Mouse (Mus musculus) limb, embryonic 13.5 days (tissue): ENCODE data around the gene Apol6. TPM values are rescaled to one million over a fixed set of nuclear protein-coding genes. Genes with fewer than 3 reads are reported as not detected.

Experiments used
- ATAC-seq: fragments of 200-750 bp; cut with Nextera tagmentation; 2 replicates; pipeline ENCODE4 v1.8.0; 2017; ENCODE audit warnings: low read depth, moderate number of reproducible peaks, moderate TSS enrichment; ENCODE audit not compliant: low FRiP score
- H3K27ac ChIP-seq: fragments of 300-500 bp; sonication (generic); 2 replicates; pipeline ENCODE4 v1.5.1; 2015; ENCODE audit warnings: inconsistent platforms, mild to moderate bottlenecking, moderate library complexity
- H3K27me3 ChIP-seq: fragments of 300-500 bp; sonication (generic); 2 replicates; pipeline ENCODE4 v1.6.1; 2015; ENCODE audit warnings: mild to moderate bottlenecking, inconsistent platforms
- H3K36me3 ChIP-seq: fragments of 300-500 bp; sonication (generic); 2 replicates; pipeline ENCODE4 v1.6.1; 2015; ENCODE audit warnings: inconsistent platforms, mild to moderate bottlenecking, moderate library complexity
- H3K4me1 ChIP-seq: fragments of 300-500 bp; sonication (generic); 2 replicates; pipeline ENCODE4 v1.6.1; 2015; ENCODE audit warnings: inconsistent platforms
- H3K4me2 ChIP-seq: fragments of 300-500 bp; sonication (generic); replicated peaks from 2 replicates; pipeline ENCODE4 v1.6.1; 2015; ENCODE audit warnings: inconsistent platforms, mild to moderate bottlenecking, moderate library complexity
- H3K4me3 ChIP-seq: fragments of 300-500 bp; sonication (generic); 2 replicates; pipeline ENCODE4 v1.5.1; 2015; ENCODE audit warnings: moderate library complexity, mild to moderate bottlenecking, inconsistent platforms
- H3K9ac ChIP-seq: fragments of 300-500 bp; sonication (generic); 2 replicates; pipeline ENCODE4 v1.6.1; 2015; ENCODE audit warnings: mild to moderate bottlenecking, inconsistent platforms
- H3K9me3 ChIP-seq: fragments of 300-500 bp; sonication (generic); 2 replicates; pipeline ENCODE4 v1.6.1; 2016; ENCODE audit warnings: inconsistent platforms
- WGBS: fragments of 180-500 bp; shearing (Covaris S2); methylation state at CpG from one replicate; pipeline ENCODE4 v1.1.7; 2015; 5-methylcytosine and 5-hydroxymethylcytosine counted together
- polyA plus RNA-seq: library from polyadenylated mRNA; unstranded; fragments of >200 nt; fragmentation: Nextera tagmentation; extraction: Ambion mirVana; gene quantifications from 2 replicates; pipeline ENCODE4 v1.2.1, GENCODE M21; 2015

Gene Apol6
- polyA plus RNA-seq, 1 experiment from 2014 or later, result not detected

GRCm38 (mm10) chr15:77018740-77019340, 25.7 kb upstream of the Apol6 start:
- H3K9ac ChIP-seq, result no peak overlapping the region
- H3K9me3 ChIP-seq, result no peaks in the 10 kb centered on the region
- H3K4me2 ChIP-seq, result no peak overlapping the region
- H3K36me3 ChIP-seq, result no peaks in the 10 kb centered on the region
- H3K27me3 ChIP-seq, result no peaks in the 10 kb centered on the region
- no peak for ATAC-seq
- 61% methylated on average over 6 of the region's 6 CpGs for WGBS
- H3K4me1 ChIP-seq, result peaks cover 12% of the 10 kb centered on the region; the same call in 1 of the 2 replicates
- H3K27ac ChIP-seq, result no peak overlapping the region
- H3K4me3 ChIP-seq, result no peak overlapping the region

GRCm38 (mm10) chr15:77019533-77019932, 25.0 kb upstream of the Apol6 start:
- Histone ChIP-seq H3K27ac (no peak overlapping the region; the same call in 1 of the 2 replicates), H3K9ac (no peak overlapping the region), H3K36me3 (no peaks in the 10 kb centered on the region), H3K4me3 (no peak overlapping the region), H3K9me3 (no peaks in the 10 kb centered on the region), H3K4me2 (no peak overlapping the region), H3K27me3 (no peaks in the 10 kb centered on the region), H3K4me1 (peaks cover 6% of the 10 kb centered on the region; the same call in 1 of the 2 replicates)
- 81% methylated on average over 7 of the region's 7 CpGs for WGBS
- no peak for ATAC-seq

GRCm38 (mm10) chr15:77020136-77020535, 24.4 kb upstream of the Apol6 start:
- ATAC-seq, result no peak
- Histone ChIP-seq H3K4me2 (no peak overlapping the region), H3K27me3 (no peaks in the 10 kb centered on the region), H3K9me3 (no peaks in the 10 kb centered on the region), H3K4me3 (no peak overlapping the region), H3K9ac (no peak overlapping the region), H3K36me3 (no peaks in the 10 kb centered on the region), H3K27ac (no peak overlapping the region), H3K4me1 (peaks cover under 1% of the 10 kb centered on the region; the same call in 1 of the 2 replicates)
- 87% methylated on average over 4 of the region's 4 CpGs for WGBS

GRCm38 (mm10) chr15:77021056-77021455, 23.5 kb upstream of the Apol6 start:
- ATAC-seq, result no peak
- Histone ChIP-seq H3K36me3 (no peaks in the 10 kb centered on the region), H3K27ac (no peak overlapping the region)

GRCm38 (mm10) chr15:77021851-77022250, 22.7 kb upstream of the Apol6 start:
- no peaks in the 10 kb centered on the region for H3K36me3 ChIP-seq
- WGBS, result 63% methylated on average over 4 of the region's 4 CpGs
- H3K4me2 ChIP-seq, result no peak overlapping the region
- no peak overlapping the region for H3K4me3 ChIP-seq
- ATAC-seq, result no peak
- H3K27ac ChIP-seq, result no peak overlapping the region
- no peaks in the 10 kb centered on the region for H3K27me3 ChIP-seq
- 0 out of 2 replicates have a peak, but pooled peaks cover 4% of the 10 kb centered on the region for H3K4me1 ChIP-seq
- no peaks in the 10 kb centered on the region for H3K9me3 ChIP-seq
- no peak overlapping the region for H3K9ac ChIP-seq

More at GRCm38 (mm10) chr15:77021056-77021455, 23.5 kb upstream of the Apol6 start:
- Histone ChIP-seq H3K9ac (no peak overlapping the region), H3K4me3 (no peak overlapping the region), H3K4me1 (0 out of 2 replicates have a peak, but pooled peaks cover 3% of the 10 kb centered on the region), H3K4me2 (no peak overlapping the region), H3K9me3 (no peaks in the 10 kb centered on the region), H3K27me3 (no peaks in the 10 kb centered on the region)
- 92% methylated on average over 3 of the region's 3 CpGs for WGBS

- no peaks in the 10 kb centered on the region for H3K27me3 ChIP-seq
- peaks cover 7% of the 10 kb centered on the region; the same call in 1 of the 2 replicates for H3K4me1 ChIP-seq
- H3K27ac ChIP-seq, result no peak overlapping the region; the same call in 1 of the 2 replicates
- H3K9ac ChIP-seq, result no peak overlapping the region
- H3K4me2 ChIP-seq, result no peak overlapping the region
- H3K9me3 ChIP-seq, result no peaks in the 10 kb centered on the region
- H3K4me3 ChIP-seq, result no peak overlapping the region
- 74% methylated on average over 5 of the region's 5 CpGs for WGBS
- ATAC-seq, result no peak
- no peaks in the 10 kb centered on the region for H3K36me3 ChIP-seq
These were observed 22.1 kb upstream of the Apol6 start for GRCm38 (mm10) chr15:77022401-77022957.

GRCm38 (mm10) chr15:77025884-77026583, 18.5 kb upstream of the Apol6 start:
- H3K27me3 ChIP-seq, result no peaks in the 10 kb centered on the region

GRCm38 (mm10) chr15:77027117-77027516, 17.4 kb upstream of the Apol6 start:
- WGBS, result 90% methylated on average over 3 of the region's 3 CpGs
- no peaks in the 10 kb centered on the region for H3K27me3 ChIP-seq
- no peak overlapping the region for H3K4me2 ChIP-seq
- no peak overlapping the region for H3K27ac ChIP-seq
- no peak overlapping the region for H3K4me3 ChIP-seq
- H3K4me1 ChIP-seq, result peaks cover 30% of the 10 kb centered on the region
- ATAC-seq, result no peak
- H3K36me3 ChIP-seq, result no peaks in the 10 kb centered on the region
- H3K9ac ChIP-seq, result no peak overlapping the region
- H3K9me3 ChIP-seq, result no peaks in the 10 kb centered on the region

More at GRCm38 (mm10) chr15:77025884-77026583, 18.5 kb upstream of the Apol6 start:
- no peaks in the 10 kb centered on the region for H3K9me3 ChIP-seq
- H3K36me3 ChIP-seq, result no peaks in the 10 kb centered on the region
- no peak overlapping the region for H3K27ac ChIP-seq
- H3K4me2 ChIP-seq, result no peak overlapping the region
- no peak overlapping the region for H3K9ac ChIP-seq
- H3K4me3 ChIP-seq, result no peak overlapping the region
- no peak for ATAC-seq
- WGBS, result 81% methylated on average over 5 of the region's 5 CpGs
- peaks cover 24% of the 10 kb centered on the region for H3K4me1 ChIP-seq

GRCm38 (mm10) chr15:77027675-77028074, 16.9 kb upstream of the Apol6 start:
- ATAC-seq, result no peak
- Histone ChIP-seq H3K4me2 (no peak overlapping the region), H3K9me3 (no peaks in the 10 kb centered on the region), H3K27ac (no peak overlapping the region), H3K36me3 (no peaks in the 10 kb centered on the region), H3K9ac (no peak overlapping the region), H3K4me1 (peaks cover 30% of the 10 kb centered on the region), H3K27me3 (no peaks in the 10 kb centered on the region), H3K4me3 (no peak overlapping the region)
- WGBS, result 71% methylated on average over 6 of the region's 6 CpGs

GRCm38 (mm10) chr15:77029331-77029991, 15.1 kb upstream of the Apol6 start:
- peaks cover 30% of the 10 kb centered on the region for H3K4me1 ChIP-seq
- H3K27ac ChIP-seq, result peak overlapping the region; percentile 85
- ATAC-seq, result peak; percentile 83
- H3K4me3 ChIP-seq, result peak overlapping the region; percentile 5; the same call in 1 of the 2 replicates
- H3K9me3 ChIP-seq, result no peaks in the 10 kb centered on the region
- no peak overlapping the region for H3K9ac ChIP-seq
- no peaks in the 10 kb centered on the region for H3K27me3 ChIP-seq
- peak overlapping the region; percentile 27 for H3K4me2 ChIP-seq
- 21% methylated on average over 7 of the region's 7 CpGs for WGBS
- H3K36me3 ChIP-seq, result no peaks in the 10 kb centered on the region

- Histone ChIP-seq H3K27me3 (no peaks in the 10 kb centered on the region), H3K36me3 (no peaks in the 10 kb centered on the region), H3K4me1 (peaks cover 38% of the 10 kb centered on the region), H3K27ac (0 out of 2 replicates have a peak overlapping the region, but pooled peaks have one; percentile 15), H3K4me2 (no peak overlapping the region), H3K9ac (no peak overlapping the region), H3K9me3 (no peaks in the 10 kb centered on the region), H3K4me3 (no peak overlapping the region)
- 34% methylated on average over 3 of the region's 3 CpGs for WGBS
- ATAC-seq, result no peak
These were observed 13.3 kb upstream of the Apol6 start for GRCm38 (mm10) chr15:77031271-77031670.

GRCm38 (mm10) chr15:77034526-77034925, 10.0 kb upstream of the Apol6 start:
- no peak overlapping the region for H3K27ac ChIP-seq

More at GRCm38 (mm10) chr15:77034526-77034925, 10.0 kb upstream of the Apol6 start:
- 76% methylated on average over 6 of the region's 6 CpGs for WGBS
- Histone ChIP-seq H3K27me3 (no peaks in the 10 kb centered on the region), H3K4me1 (peaks cover 52% of the 10 kb centered on the region), H3K9me3 (no peaks in the 10 kb centered on the region), H3K4me3 (no peak overlapping the region), H3K9ac (no peak overlapping the region), H3K4me2 (no peak overlapping the region), H3K36me3 (no peaks in the 10 kb centered on the region)
- no peak for ATAC-seq
